Mouse (Mus musculus): Measurements from ENCODE around the gene Spag9.

GRCm38 (mm10) chr11:93957031-93957555 is 38.8 kb upstream of the Spag9 start:
- no peak for TF ChIP-seq CTCF (IDR thresholded peaks at IDR 0.05; ENCODE audit: low read depth, low read length)
- TF ChIP-seq POLR2A (IDR thresholded peaks at IDR 0.05; ENCODE audit: borderline replicate concordance, low read depth, low read length): no peak

Measured in bone marrow macrophage, adult 2 months (primary cell).